Mouse (Mus musculus): Measurements from ENCODE around the gene Galp. TPM values are rescaled to one million over a fixed set of nuclear protein-coding genes. Genes with fewer than 3 reads are reported as not detected.

Galp gene
- not detected for polyA plus RNA-seq (2017; shearing (Covaris generic))

DNA sequence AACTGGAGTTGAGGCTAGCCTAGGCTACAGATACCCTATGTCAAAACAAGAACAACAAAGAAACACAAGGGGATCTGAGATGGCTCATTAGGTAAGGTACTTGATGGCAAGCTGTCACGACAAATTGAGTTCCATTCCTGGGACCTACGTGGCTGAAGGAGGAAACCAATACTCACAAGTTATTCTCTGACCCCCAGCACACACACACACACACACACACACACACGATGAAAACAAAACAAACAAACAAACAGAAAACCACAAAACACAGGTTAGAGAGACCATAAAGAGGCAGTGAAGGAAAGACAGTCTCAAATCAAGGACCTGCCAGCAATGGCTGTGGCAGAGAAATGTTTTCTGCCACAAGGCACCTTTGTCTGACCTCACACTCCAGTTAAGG, at the start of gene Galp:
Gene Galp, plus strand, starts transcription at position 301 of the 400 bp plus-strand sequence.

DNA sequence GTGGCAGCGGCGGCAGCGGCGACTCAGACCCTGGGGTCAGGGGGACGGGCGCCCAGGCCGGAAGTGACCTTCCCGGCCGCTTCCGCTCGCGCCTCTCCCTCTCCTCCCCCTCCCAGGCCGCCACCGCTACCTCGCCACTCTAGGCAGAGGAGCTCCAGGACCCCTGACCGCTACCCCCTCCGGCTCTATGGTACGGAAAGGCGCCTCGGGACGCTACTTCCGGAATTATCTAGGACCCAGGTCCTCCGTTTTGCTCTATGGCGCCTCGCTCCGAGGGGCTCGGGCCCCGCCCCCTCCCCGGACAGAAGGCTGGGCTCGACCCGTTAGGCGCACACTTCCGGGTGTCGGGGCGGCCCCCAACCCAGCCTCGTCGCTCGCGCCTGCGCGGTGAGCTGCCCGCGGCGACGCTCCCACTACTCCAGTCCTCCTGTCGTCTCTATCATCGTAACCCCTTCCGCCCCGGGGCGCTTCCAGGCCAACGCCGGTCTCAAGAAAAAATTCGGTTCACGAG, 40.9 kb upstream of the Galp start, which contains the start of gene Zfp787:
Gene Zfp787, minus strand, starts transcription at position 97 of the 511 bp plus-strand sequence.

DNA sequence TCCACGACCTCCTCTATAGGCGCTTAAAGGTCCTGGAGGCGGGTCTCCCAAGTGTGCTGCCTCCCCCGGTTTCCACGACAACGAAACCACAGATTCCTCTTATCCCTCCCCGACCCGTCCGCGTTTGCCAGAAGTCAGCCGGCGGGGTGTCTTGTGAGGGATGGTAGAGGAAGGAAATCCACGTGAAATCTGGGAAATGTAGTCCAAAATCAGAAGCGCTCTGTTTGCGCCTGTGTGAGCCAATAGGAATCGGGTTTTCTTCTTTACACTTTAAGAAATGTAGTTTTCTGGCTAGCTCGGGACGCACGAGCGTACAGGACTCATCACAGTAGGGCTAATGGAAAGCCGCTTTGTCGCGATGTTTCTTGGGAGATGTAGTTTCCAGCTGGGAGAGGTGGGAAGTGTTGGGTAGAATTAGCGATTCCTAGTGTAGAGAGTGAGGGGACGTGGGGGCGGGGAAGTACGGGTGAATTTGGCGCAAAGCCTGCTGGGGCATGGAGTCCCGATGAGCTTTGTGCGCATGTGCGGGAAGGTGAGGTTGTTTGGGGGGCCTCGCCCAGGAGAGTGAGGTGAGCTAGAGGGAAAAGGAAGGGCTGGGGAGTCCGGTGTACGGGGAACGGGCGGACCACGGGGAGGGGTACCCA, 24.8 kb upstream of the Galp start, which contains the start of gene Zfp444:
Gene Zfp444, plus strand, starts transcription at position 221 of the 644 bp plus-strand sequence.

DNA sequence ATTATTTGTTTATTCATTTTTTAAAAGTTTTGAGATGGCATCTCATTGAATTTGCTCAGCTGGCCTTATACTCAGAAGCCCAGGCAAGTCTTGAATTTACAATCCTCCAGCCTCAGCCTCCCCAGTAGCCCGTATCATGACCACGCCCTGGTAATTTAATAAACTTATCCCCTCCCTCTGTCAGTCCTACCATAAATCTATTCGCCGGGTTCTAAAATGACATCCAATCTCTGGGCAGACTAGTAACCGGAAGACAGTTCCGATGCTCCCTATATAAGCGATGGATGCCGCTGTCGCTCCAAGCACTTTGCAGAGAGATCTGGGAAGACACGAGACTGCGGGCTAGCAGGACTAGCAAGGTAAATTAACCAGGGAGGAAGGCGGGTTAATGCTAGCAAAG, 25.1 kb downstream of the Galp start, which contains the start of gene Zscan5b:
Gene Zscan5b, plus strand, starts transcription at position 301 of the 400 bp plus-strand sequence.

DNA sequence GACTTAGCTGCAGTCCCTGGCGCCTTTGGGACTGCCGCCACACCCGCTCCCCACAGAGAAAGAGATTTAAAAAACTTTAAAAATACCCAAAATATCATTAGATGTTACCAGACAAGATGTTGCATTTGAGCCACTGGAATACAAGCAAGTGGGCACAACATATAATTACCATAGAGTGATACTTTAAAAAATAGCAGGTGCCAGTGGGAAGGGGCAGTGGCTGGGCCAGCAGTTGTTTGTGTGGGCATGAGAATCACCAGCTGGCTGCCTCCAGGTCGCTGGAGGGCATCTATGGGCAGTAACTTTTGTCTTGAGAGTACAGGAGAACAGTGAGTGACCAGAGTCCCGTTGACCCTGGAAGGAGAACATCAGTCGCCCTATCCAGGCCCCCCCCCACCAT, 55.5 kb downstream of the Galp start, which contains the start of gene Epp13:
Gene Epp13, plus strand, starts transcription at position 301 of the 400 bp plus-strand sequence.

Other genes starting within 250 kb of the Galp start
- not detected for gene Vmn1r65, start 186.1 kb upstream of the Galp start, polyA plus RNA-seq (2017; shearing (Covaris generic))
- gene Nlrp4c, start 151.9 kb upstream of the Galp start, polyA plus RNA-seq (2017; shearing (Covaris generic)): not detected
- gene Zfp787, start 41.1 kb upstream of the Galp start, polyA plus RNA-seq (2017; shearing (Covaris generic)): 25.3 TPM
- 5.0 TPM for gene Zfp444, start 24.9 kb upstream of the Galp start, polyA plus RNA-seq (2017; shearing (Covaris generic))
- gene Zscan5b, start 25.2 kb downstream of the Galp start, polyA plus RNA-seq (2017; shearing (Covaris generic)): not detected
- gene Epp13, start 55.6 kb downstream of the Galp start, polyA plus RNA-seq (2017; shearing (Covaris generic)): not detected
- 8.0 TPM for gene Zfp667, start 89.5 kb downstream of the Galp start, polyA plus RNA-seq (2017; shearing (Covaris generic))
- 1.3 TPM for gene Zfp583, start 134.2 kb downstream of the Galp start, polyA plus RNA-seq (2017; shearing (Covaris generic))
- 0.65 TPM for gene Gm3854, start 146.7 kb downstream of the Galp start, polyA plus RNA-seq (2017; shearing (Covaris generic))
- 4.6 TPM for gene Zfp78, start 166.2 kb downstream of the Galp start, polyA plus RNA-seq (2017; shearing (Covaris generic))
- 15.2 TPM for gene Zfp28, start 186.2 kb downstream of the Galp start, polyA plus RNA-seq (2017; shearing (Covaris generic))
- gene Smim17, start 201.6 kb downstream of the Galp start, polyA plus RNA-seq (2017; shearing (Covaris generic)): 0.43 TPM
- gene Gm20715, start 213.2 kb downstream of the Galp start, polyA plus RNA-seq (2017; shearing (Covaris generic)): not detected
- not detected for gene Olfr1344, start 241.6 kb downstream of the Galp start, polyA plus RNA-seq (2017; shearing (Covaris generic))

Data from CD4-positive, CD25-positive, alpha-beta regulatory T cell, adult 9 weeks (primary cell).